Mouse (Mus musculus): ENCODE results near the gene Lzts2. TPM values are rescaled to one million over a fixed set of nuclear protein-coding genes. Genes with fewer than 3 reads are reported as not detected.

Lzts2 gene
- total and polyA plus RNA-seq, 2 experiments from 2014 or later, result 17.0 to 44.7 TPM

DNA sequence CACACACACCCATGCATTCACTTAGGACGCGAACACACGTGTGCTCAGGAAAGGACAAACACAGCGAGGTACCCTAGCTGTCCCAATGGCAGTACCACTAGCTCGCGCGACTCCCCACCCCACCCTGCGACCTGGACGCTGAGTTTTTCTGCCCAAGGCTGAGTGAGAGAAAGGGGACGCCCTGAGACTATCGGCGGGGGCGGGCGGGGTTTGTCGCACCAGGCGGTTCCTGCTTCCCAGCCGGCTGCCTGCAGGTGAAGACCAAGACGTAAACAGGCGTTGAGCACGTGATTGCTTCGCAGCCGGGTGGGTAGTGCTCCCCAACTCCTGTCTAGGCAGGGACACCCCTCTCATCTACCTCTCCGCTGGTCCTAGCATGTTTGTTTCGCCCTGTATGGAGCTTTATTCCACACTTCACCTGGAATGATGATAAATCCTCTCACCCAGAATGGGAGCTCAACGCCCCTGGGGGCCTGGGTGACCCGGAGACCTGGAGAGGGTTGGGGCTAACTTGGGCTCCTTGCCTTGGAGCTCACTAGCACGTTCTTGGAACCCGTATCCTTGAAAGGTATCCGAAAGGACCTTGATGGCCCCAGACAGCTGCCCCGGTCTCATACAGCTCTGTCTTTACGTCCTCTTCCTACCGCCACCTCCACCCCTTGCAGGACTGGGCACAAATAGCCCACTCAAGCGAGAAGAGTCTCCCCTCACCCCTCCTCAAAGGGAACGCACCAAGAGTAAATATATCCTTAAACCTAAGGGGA is 1.5 kb downstream of the Lzts2 start:
- no peaks in the 10 kb centered on the region for H3K9me3 ChIP-seq (ENCODE audit: low read length)
- H3K27ac ChIP-seq, result peak overlapping the region; percentile 93
- peak overlapping the region; percentile 37 for H3K9ac ChIP-seq (replicated peaks; ENCODE audit: low read length)
- DNase-seq (ENCODE audit: low spot score) (no peak), ATAC-seq (peak; percentile 14)
- whole genome bisulfite sequencing, result 1% methylated on average over 34 of the region's 34 CpGs
- H3K4me2 ChIP-seq (ENCODE audit: low read depth, low read length), result peak overlapping the region; percentile 83
- no peaks in the 10 kb centered on the region; the same call in 1 of the 2 replicates for H3K27me3 ChIP-seq (ENCODE audit: insufficient read depth, low read length)
- H3K4me3 ChIP-seq (ENCODE audit: low read length), result peak overlapping the region; percentile 69
- no peak for TF ChIP-seq CTCF (IDR thresholded peaks at IDR 0.05; ENCODE audit: low read depth)
- peaks cover 31% of the 10 kb centered on the region for H3K4me1 ChIP-seq (ENCODE audit: insufficient read depth, low read length)
- H3K36me3 ChIP-seq (ENCODE audit: insufficient read depth, low read length), result peaks cover 10% of the 10 kb centered on the region; the same call in 1 of the 2 replicates

DNA sequence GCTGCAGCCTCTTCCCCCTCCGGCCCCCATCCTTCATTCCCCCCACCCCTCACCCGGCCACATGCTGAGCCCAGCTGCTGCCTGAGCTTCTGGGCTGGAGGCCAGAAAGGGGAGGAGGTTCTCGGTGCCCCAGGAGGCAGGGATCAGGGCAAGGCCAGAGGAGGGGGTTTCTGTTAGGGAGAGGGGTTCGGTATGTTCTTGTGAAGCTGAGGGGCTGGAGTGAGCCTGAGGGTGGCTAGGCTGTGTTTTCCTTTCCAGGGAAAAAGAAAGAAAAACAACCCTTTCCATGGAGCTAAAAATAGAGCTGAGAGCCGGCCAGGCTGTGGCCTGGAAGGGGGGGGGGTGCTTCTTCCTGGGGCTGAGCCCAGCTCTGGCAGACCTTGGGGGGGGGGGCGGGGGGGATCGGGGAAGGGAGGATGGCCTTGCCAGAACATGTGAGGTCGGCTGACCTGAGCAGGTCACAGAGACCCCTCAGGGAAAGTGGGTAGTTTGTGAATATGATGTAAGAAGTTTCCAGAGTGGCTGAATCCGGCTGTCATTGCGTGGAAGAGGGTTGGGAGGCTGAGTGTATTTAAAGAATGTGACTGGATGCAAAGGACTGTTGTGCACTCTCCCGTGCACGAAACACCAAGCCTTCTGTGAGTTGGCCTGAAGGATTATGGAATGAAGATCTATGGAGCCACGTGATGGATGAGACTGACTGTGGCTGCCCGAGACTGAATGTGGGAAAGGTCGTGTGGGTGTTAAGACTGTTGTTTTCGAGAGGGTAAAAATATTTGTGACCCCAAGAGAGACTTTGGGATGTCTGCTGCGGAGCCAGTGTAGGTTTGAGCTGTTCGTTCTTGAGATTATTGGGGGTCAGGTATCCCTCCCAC is 2.4 kb downstream of the Lzts2 start:
- H3K4me1 ChIP-seq (ENCODE audit: insufficient read depth, low read length), result peaks cover 31% of the 10 kb centered on the region
- peak; percentile 42 for ATAC-seq
- WGBS, result 2% methylated on average over 17 of the region's 18 CpGs

DNA sequence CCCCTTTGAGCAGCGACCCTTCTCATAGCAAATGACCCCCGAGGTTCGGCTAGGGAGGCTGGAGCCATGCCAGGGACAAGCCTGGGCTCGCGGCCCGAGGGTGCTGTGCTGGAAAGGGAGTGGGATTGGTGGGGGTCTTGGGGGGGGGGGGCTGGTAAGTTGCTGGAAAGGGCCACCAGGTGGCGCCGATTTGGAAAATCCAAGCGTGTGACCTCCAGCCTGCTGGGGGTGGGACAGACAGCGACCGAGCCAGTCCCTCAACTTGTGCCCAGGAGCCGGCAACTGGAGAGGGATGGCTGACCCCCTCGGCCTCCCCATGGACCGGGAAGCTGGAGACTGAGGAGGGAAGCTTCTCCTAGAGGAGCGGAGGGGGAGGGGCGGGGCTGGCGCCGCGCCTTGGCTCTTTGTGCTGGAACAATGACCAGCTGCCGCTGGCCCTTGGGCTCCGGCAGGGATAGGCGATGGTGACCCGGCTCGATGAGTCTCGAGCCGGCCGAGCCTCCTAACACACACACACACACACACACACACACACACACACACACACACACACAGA is 3.1 kb downstream of the Lzts2 start:
- Histone ChIP-seq H3K4me3 (ENCODE audit: low read length) (peak overlapping the region; percentile 69), H3K27me3 (ENCODE audit: insufficient read depth, low read length) (no peaks in the 10 kb centered on the region; the same call in 1 of the 2 replicates), H3K4me2 (ENCODE audit: low read depth, low read length) (peak overlapping the region; percentile 83), H3K4me1 (ENCODE audit: insufficient read depth, low read length) (peaks cover 31% of the 10 kb centered on the region), H3K27ac (peak overlapping the region; percentile 93), H3K36me3 (ENCODE audit: insufficient read depth, low read length) (no peaks in the 10 kb centered on the region; the same call in 1 of the 2 replicates), H3K9ac (replicated peaks; ENCODE audit: low read length) (peak overlapping the region; percentile 75), H3K9me3 (ENCODE audit: low read length) (no peaks in the 10 kb centered on the region)
- TF ChIP-seq CTCF (IDR thresholded peaks at IDR 0.05; ENCODE audit: low read depth), result peak; percentile 69
- ATAC-seq (peak; percentile 73), DNase-seq (ENCODE audit: low spot score) (peak; percentile 92)
- under 1% methylated on average over 23 of the region's 27 CpGs for WGBS

More for the DNA sequence above, 2.4 kb downstream of the Lzts2 start:
- Histone ChIP-seq H3K9ac (replicated peaks; ENCODE audit: low read length) (peak overlapping the region; percentile 37; the same call in 1 of the 2 replicates), H3K4me2 (ENCODE audit: low read depth, low read length) (peak overlapping the region; percentile 83), H3K36me3 (ENCODE audit: insufficient read depth, low read length) (0 out of 2 replicates have a peak, but pooled peaks cover 3% of the 10 kb centered on the region), H3K9me3 (ENCODE audit: low read length) (no peaks in the 10 kb centered on the region), H3K27me3 (ENCODE audit: insufficient read depth, low read length) (no peaks in the 10 kb centered on the region; the same call in 1 of the 2 replicates), H3K27ac (peak overlapping the region; percentile 93), H3K4me3 (ENCODE audit: low read length) (peak overlapping the region; percentile 69)
- TF ChIP-seq CTCF (IDR thresholded peaks at IDR 0.05; ENCODE audit: low read depth), result no peak
- DNase-seq (ENCODE audit: low spot score), result peak; percentile 86

DNA sequence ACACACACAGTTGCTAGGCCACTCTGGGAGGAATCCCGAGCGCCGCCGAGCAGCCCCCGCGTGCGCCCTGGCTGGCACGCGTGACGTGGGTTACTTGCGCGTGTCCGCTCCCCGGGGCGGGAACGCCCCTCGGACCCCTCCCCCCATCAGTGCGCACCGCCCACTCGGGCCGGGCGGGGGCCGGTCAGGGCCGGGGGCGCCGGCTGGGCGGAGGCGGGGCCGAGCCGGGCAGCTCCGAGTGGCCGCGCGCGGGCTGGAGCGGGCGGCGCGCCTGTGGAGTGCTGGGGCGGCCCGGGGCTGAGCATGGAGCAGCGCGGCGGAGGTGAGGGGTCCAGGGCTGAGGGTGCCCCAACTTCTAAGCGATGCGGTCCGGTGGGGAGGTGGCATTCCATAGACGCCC is 3.7 kb downstream of the Lzts2 start:
- Histone ChIP-seq H3K36me3 (ENCODE audit: insufficient read depth, low read length) (no peaks in the 10 kb centered on the region; the same call in 1 of the 2 replicates), H3K27ac (peak overlapping the region; percentile 93), H3K9ac (replicated peaks; ENCODE audit: low read length) (peak overlapping the region; percentile 75), H3K9me3 (ENCODE audit: low read length) (no peaks in the 10 kb centered on the region), H3K4me2 (ENCODE audit: low read depth, low read length) (peak overlapping the region; percentile 83), H3K27me3 (ENCODE audit: insufficient read depth, low read length) (no peaks in the 10 kb centered on the region; the same call in 1 of the 2 replicates), H3K4me3 (ENCODE audit: low read length) (peak overlapping the region; percentile 69), H3K4me1 (ENCODE audit: insufficient read depth, low read length) (peaks cover 31% of the 10 kb centered on the region)
- no peak for TF ChIP-seq CTCF (IDR thresholded peaks at IDR 0.05; ENCODE audit: low read depth)
- DNase-seq (ENCODE audit: low spot score) (peak; percentile 92), ATAC-seq (peak; percentile 79)
- WGBS, result under 1% methylated on average over 45 of the region's 48 CpGs

DNA sequence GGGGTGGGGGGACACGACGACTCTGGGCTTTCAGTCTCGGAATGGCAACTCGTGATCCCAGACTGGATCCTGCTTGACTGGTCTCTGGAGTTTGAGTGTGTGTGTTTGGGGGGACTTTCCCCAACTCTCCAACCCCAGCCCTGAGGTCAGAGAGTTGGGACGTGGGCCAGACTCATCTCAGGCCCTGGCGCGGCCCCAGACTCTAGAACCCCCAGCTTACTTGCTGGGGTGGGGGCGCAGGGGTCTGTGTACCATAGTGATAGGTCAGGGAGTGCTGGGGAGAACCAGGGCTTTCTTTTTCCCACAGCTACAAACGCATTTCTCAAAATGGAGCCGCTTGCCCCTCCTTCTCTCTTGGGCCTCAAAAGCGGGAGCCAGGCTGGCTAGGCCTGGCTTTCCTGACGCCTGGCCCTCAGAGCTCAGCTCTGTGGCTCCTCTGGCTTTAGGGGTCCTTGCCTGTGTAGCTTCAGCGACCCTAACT is 4.2 kb downstream of the Lzts2 start:
- Histone ChIP-seq H3K9ac (replicated peaks; ENCODE audit: low read length) (peak overlapping the region; percentile 75), H3K36me3 (ENCODE audit: insufficient read depth, low read length) (peaks cover under 1% of the 10 kb centered on the region; the same call in 1 of the 2 replicates), H3K27me3 (ENCODE audit: insufficient read depth, low read length) (no peaks in the 10 kb centered on the region; the same call in 1 of the 2 replicates), H3K9me3 (ENCODE audit: low read length) (no peaks in the 10 kb centered on the region), H3K4me1 (ENCODE audit: insufficient read depth, low read length) (peaks cover 31% of the 10 kb centered on the region), H3K27ac (peak overlapping the region; percentile 93), H3K4me3 (ENCODE audit: low read length) (peak overlapping the region; percentile 69), H3K4me2 (ENCODE audit: low read depth, low read length) (peak overlapping the region; percentile 83)
- WGBS, result under 1% methylated on average over 11 of the region's 13 CpGs
- no peak for TF ChIP-seq CTCF (IDR thresholded peaks at IDR 0.05; ENCODE audit: low read depth)
- ATAC-seq (peak; percentile 5; the same call in 1 of the 2 replicates), DNase-seq (ENCODE audit: low spot score) (peak; percentile 46)

DNA sequence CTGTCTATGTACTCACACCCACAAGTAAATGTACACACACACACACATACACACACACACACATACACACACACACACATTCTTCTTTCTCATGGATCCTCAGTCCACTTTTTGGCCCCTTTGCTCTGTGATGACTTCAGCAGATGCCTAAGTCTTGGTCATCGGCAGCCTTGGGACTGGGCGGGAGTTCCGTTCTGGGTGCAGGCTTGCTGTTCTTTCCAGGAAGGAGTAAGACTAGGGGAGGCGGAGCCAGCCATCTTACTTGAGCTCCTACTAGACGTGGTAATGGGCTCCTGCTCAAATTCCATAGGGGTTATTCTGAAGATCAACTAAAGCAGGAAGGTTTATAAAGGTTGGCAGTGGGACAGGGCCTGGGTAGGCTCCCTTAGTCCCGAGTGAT is 6.1 kb downstream of the Lzts2 start:
- peak overlapping the region; percentile 17; the same call in 1 of the 2 replicates for H3K4me2 ChIP-seq (ENCODE audit: low read depth, low read length)
- no peak for ATAC-seq
- no peak overlapping the region for H3K4me3 ChIP-seq (ENCODE audit: low read length)
- H3K4me1 ChIP-seq (ENCODE audit: insufficient read depth, low read length), result peaks cover 27% of the 10 kb centered on the region
- H3K9ac ChIP-seq (replicated peaks; ENCODE audit: low read length), result no peak overlapping the region
- 64% methylated on average over 6 of the region's 6 CpGs for WGBS
- no peak overlapping the region for H3K27ac ChIP-seq
- H3K27me3 ChIP-seq (ENCODE audit: insufficient read depth, low read length), result no peaks in the 10 kb centered on the region
- no peak for DNase-seq (ENCODE audit: low spot score)
- no peak for TF ChIP-seq CTCF (IDR thresholded peaks at IDR 0.05; ENCODE audit: low read depth)
- H3K36me3 ChIP-seq (ENCODE audit: insufficient read depth, low read length), result peaks cover 6% of the 10 kb centered on the region; the same call in 1 of the 2 replicates
- no peaks in the 10 kb centered on the region for H3K9me3 ChIP-seq (ENCODE audit: low read length)

Measured in hindbrain, postnatal 0 days (tissue).